8 mouse cellular contexts compared by ENCODE assay signal in genomic region chr2:34914069-34914822, GRCm38 (mm10). TPM values are rescaled to one million over a fixed set of nuclear protein-coding genes. Genes with fewer than 3 reads are reported as not detected.
DNase-seq lines count a peak whose midpoint lies in the region; ATAC-seq and TF ChIP-seq lines count a peak whose summit lies in the region.

No protein-coding gene starts in this region.

- H3K79me2 ChIP-seq in C2C12 (ENCODE audit: control insufficient read depth, insufficient read depth): no peaks in the 10 kb centered on the region

- H3K4me3 ChIP-seq in C2C12 (ENCODE audit: insufficient read depth, poor library complexity, severe bottlenecking): peak overlapping the region; percentile 71
- peak overlapping the region; percentile 53 for H3K4me3 ChIP-seq in embryonic facial prominence, embryonic 15.5 days (replicated peaks)
- H3K4me3 ChIP-seq in left cerebral cortex, adult 2 months: peak overlapping the region; percentile 51

- 3% methylated on average over 42 of the region's 50 CpGs for WGBS in embryonic facial prominence, embryonic 15.5 days

- H3K9ac ChIP-seq in embryonic facial prominence, embryonic 15.5 days: peak overlapping the region; percentile 40

- peak overlapping the region; percentile 12 for H3ac ChIP-seq in C2C12 (ENCODE audit: control insufficient read depth, insufficient read length, low read depth)

- no peaks in the 10 kb centered on the region for H3K9me3 ChIP-seq in embryonic facial prominence, embryonic 15.5 days (replicated peaks)

- H3K79me3 ChIP-seq in C2C12 (ENCODE audit: low read depth): no peaks in the 10 kb centered on the region

- ATAC-seq in embryonic facial prominence, embryonic 15.5 days (ENCODE audit: insufficient number of reproducible peaks, low FRiP score, low TSS enrichment, low read depth): peak; percentile 41; the same call in 1 of the 2 replicates
- peak; percentile 46 to 67; a peak in 3 of 4 replicates for ATAC-seq in hematopoietic stem cell, adult 5-6 weeks (replicated peaks in 1 of 2; ENCODE audit: insufficient read depth in 1 of 2, low FRiP score in 2 of 2, low TSS enrichment in 1 of 2, low read depth in 1 of 2, poor library complexity in 2 of 2, severe bottlenecking in 2 of 2)

- H3K4me2 ChIP-seq in embryonic facial prominence, embryonic 15.5 days (replicated peaks): peak overlapping the region; percentile 88

- H3K4me1 ChIP-seq in embryonic facial prominence, embryonic 15.5 days: peaks cover 26% of the 10 kb centered on the region

- intact Hi-C loops in left cerebral cortex, adult 2 months (cut with DNase I): no loop called here

- H3K27ac ChIP-seq in embryonic facial prominence, embryonic 15.5 days (replicated peaks): no peak overlapping the region; the same call in 1 of the 2 replicates
- no peak overlapping the region for H3K27ac ChIP-seq in left cerebral cortex, adult 2 months

- peak; percentile 32 for DNase-seq in MEL-GATA-1-ER (ENCODE audit: extremely low read depth, low read depth)
- DNase-seq in left cerebral cortex, adult 2 months (ENCODE audit: extremely low spot score in 1 of 2, low spot score in 2 of 2): peak; percentile 33 to 47
- peak; percentile 55 to 75 for DNase-seq in lung, postnatal 4 days
- peak; percentile 34 for DNase-seq in right cerebral cortex, postnatal 25 days
- no peak for DNase-seq in cerebellum, adult 8-10 months

- peaks cover 26% of the 10 kb centered on the region for H3K36me3 ChIP-seq in C2C12 (ENCODE audit: control insufficient read depth, insufficient read depth)
- 0 out of 2 replicates have a peak, but pooled peaks cover 3% of the 10 kb centered on the region for H3K36me3 ChIP-seq in embryonic facial prominence, embryonic 15.5 days

- no peaks in the 10 kb centered on the region for H3K27me3 ChIP-seq in C2C12 (ENCODE audit: control insufficient read depth, insufficient read depth, insufficient read length)
- H3K27me3 ChIP-seq in embryonic facial prominence, embryonic 15.5 days: peaks cover 12% of the 10 kb centered on the region; the same call in 1 of the 2 replicates

- no peak for TF ChIP-seq CTCF in C2C12 (IDR thresholded peaks at IDR 0.05; ENCODE audit: control insufficient read depth, insufficient read depth, insufficient read length)
- TF ChIP-seq CTCF in left cerebral cortex, adult 2 months (IDR thresholded peaks at IDR 0.05): no peak

TF ChIP-seq in C2C12, 6 proteins besides CTCF, POLR2A, EP300 and RAD21:
- no peak for TF ChIP-seq MYOD1 (IDR thresholded peaks at IDR 0.05; ENCODE audit: control insufficient read depth, insufficient read length, low read depth)
- TF ChIP-seq MAX (IDR thresholded peaks at IDR 0.05): no peak
- TF ChIP-seq USF1 (IDR thresholded peaks at IDR 0.05; ENCODE audit: low read depth): no peak
- no peak for TF ChIP-seq CEBPB (IDR thresholded peaks at IDR 0.05; ENCODE audit: low read depth)
- no peak for TF ChIP-seq MYOG (IDR thresholded peaks at IDR 0.05; ENCODE audit: control insufficient read depth, extremely low read depth, insufficient read length)
- TF ChIP-seq FOSL1 (IDR thresholded peaks at IDR 0.05; ENCODE audit: insufficient read depth, low read length, poor library complexity, severe bottlenecking): no peak

RNA-seq across cellular contexts. Expression of gene Phf19, which starts 0.4 kb away (rescaled TPM):
- 7.6 TPM for polyA plus RNA-seq in C2C12 (2012; fragmentation: generic; extraction: Trizol)
- polyA plus RNA-seq in embryonic facial prominence, embryonic 15.5 days (2015; fragmentation: Nextera tagmentation; extraction: Ambion mirVana): 9.0 and 10.3 TPM in 2 replicates
- total RNA-seq in hematopoietic stem cell, adult 5-6 weeks (2017): 5.7 and 10.0 TPM in 2 replicates
- 1 to 10 TPM in 1 of 2 experiments, under 1 TPM in 1; 0.84 to 1.3 TPM for total RNA-seq in left cerebral cortex, adult 2 months (2021)

RNA-seq across cellular contexts. Expression of gene Psmd5, which starts 39.5 kb away (rescaled TPM):
- polyA plus RNA-seq in C2C12 (2012; fragmentation: generic; extraction: Trizol): 38.2 TPM
- 88.5 and 91.4 TPM in 2 replicates for polyA plus RNA-seq in embryonic facial prominence, embryonic 15.5 days (2015; fragmentation: Nextera tagmentation; extraction: Ambion mirVana)
- total RNA-seq in hematopoietic stem cell, adult 5-6 weeks (2017): 27.8 and 54.6 TPM in 2 replicates
- total RNA-seq in left cerebral cortex, adult 2 months (2021): 10 to 100 TPM; 31.9 to 35.7 TPM

RNA-seq across cellular contexts. Expression of gene Cutal, which starts 40.0 kb away (rescaled TPM):
- 0.02 TPM for polyA plus RNA-seq in C2C12 (2012; fragmentation: generic; extraction: Trizol)
- polyA plus RNA-seq in embryonic facial prominence, embryonic 15.5 days (2015; fragmentation: Nextera tagmentation; extraction: Ambion mirVana): 0.09 TPM in 1 of 2 replicates, not detected in the other
- not detected in 2 replicates for total RNA-seq in hematopoietic stem cell, adult 5-6 weeks (2017)
- under 1 TPM; 0.23 to 0.93 TPM for total RNA-seq in left cerebral cortex, adult 2 months (2021)

RNA-seq across cellular contexts. Expression of gene Traf1, which starts 47.3 kb away (rescaled TPM):
- 1.8 TPM for polyA plus RNA-seq in C2C12 (2012; fragmentation: generic; extraction: Trizol)
- polyA plus RNA-seq in embryonic facial prominence, embryonic 15.5 days (2015; fragmentation: Nextera tagmentation; extraction: Ambion mirVana): 4.5 and 5.9 TPM in 2 replicates
- 6.3 and 11.3 TPM in 2 replicates for total RNA-seq in hematopoietic stem cell, adult 5-6 weeks (2017)
- total RNA-seq in left cerebral cortex, adult 2 months (2021): 1 to 10 TPM; 1.3 to 1.6 TPM
